Mouse (Mus musculus): ENCODE results near the gene Pafah1b1.
A peak's percentile ranks its signal among the peaks of the same experiment; 100 is the strongest.

Gene Pafah1b1

GRCm38 (mm10) chr11:74721141-74721540 lies 3.3 kb downstream of the Pafah1b1 start:
- DNase-seq (ENCODE audit: inconsistent ontology term), result no peak

GRCm38 (mm10) chr11:74720668-74721067 lies 3.8 kb downstream of the Pafah1b1 start:
- DNase-seq (ENCODE audit: inconsistent ontology term), result no peak

- peak; percentile 52 for DNase-seq (ENCODE audit: inconsistent ontology term)
Observed at GRCm38 (mm10) chr11:74715971-74716525, 8.4 kb downstream of the Pafah1b1 start.

- no peak for DNase-seq (ENCODE audit: inconsistent ontology term)
Observed at GRCm38 (mm10) chr11:74710671-74711070, 13.8 kb downstream of the Pafah1b1 start.

- no peak for DNase-seq (ENCODE audit: inconsistent ontology term)
Observed at GRCm38 (mm10) chr11:74708781-74709180, 15.7 kb downstream of the Pafah1b1 start.

GRCm38 (mm10) chr11:74704068-74704467 lies 20.4 kb downstream of the Pafah1b1 start:
- DNase-seq (ENCODE audit: inconsistent ontology term), result no peak

GRCm38 (mm10) chr11:74699505-74699904 lies 25.0 kb downstream of the Pafah1b1 start:
- no peak for DNase-seq (ENCODE audit: inconsistent ontology term)

- no peak for DNase-seq (ENCODE audit: inconsistent ontology term)
Observed at GRCm38 (mm10) chr11:74692151-74692550, 32.3 kb downstream of the Pafah1b1 start.

GRCm38 (mm10) chr11:74675156-74675555 lies 49.3 kb downstream of the Pafah1b1 start:
- DNase-seq (ENCODE audit: inconsistent ontology term), result no peak

- DNase-seq (ENCODE audit: inconsistent ontology term), result no peak
Observed at GRCm38 (mm10) chr11:74674713-74675112, 49.8 kb downstream of the Pafah1b1 start.

- DNase-seq (ENCODE audit: inconsistent ontology term), result no peak
Observed at GRCm38 (mm10) chr11:74673561-74673960, 50.9 kb downstream of the Pafah1b1 start.

- DNase-seq (ENCODE audit: inconsistent ontology term), result no peak
Observed at GRCm38 (mm10) chr11:74672901-74673513, 51.5 kb downstream of the Pafah1b1 start.

- no peak for DNase-seq (ENCODE audit: inconsistent ontology term)
Observed at GRCm38 (mm10) chr11:74671839-74672238, 52.6 kb downstream of the Pafah1b1 start.

GRCm38 (mm10) chr11:74671013-74671412 lies 53.5 kb downstream of the Pafah1b1 start:
- DNase-seq (ENCODE audit: inconsistent ontology term), result no peak

GRCm38 (mm10) chr11:74670151-74670550 lies 54.3 kb downstream of the Pafah1b1 start:
- DNase-seq (ENCODE audit: inconsistent ontology term), result no peak

GRCm38 (mm10) chr11:74668971-74669370 lies 55.5 kb downstream of the Pafah1b1 start:
- no peak for DNase-seq (ENCODE audit: inconsistent ontology term)

GRCm38 (mm10) chr11:74668466-74668865 lies 56.0 kb downstream of the Pafah1b1 start:
- no peak for DNase-seq (ENCODE audit: inconsistent ontology term)

GRCm38 (mm10) chr11:74667582-74668010 lies 56.9 kb downstream of the Pafah1b1 start:
- no peak for DNase-seq (ENCODE audit: inconsistent ontology term)

GRCm38 (mm10) chr11:74666776-74667581 lies 57.5 kb downstream of the Pafah1b1 start:
- DNase-seq (ENCODE audit: inconsistent ontology term), result no peak

GRCm38 (mm10) chr11:74666284-74666652 lies 58.2 kb downstream of the Pafah1b1 start:
- no peak for DNase-seq (ENCODE audit: inconsistent ontology term)

GRCm38 (mm10) chr11:74665631-74666283 lies 58.7 kb downstream of the Pafah1b1 start:
- DNase-seq (ENCODE audit: inconsistent ontology term), result no peak

- no peak for DNase-seq (ENCODE audit: inconsistent ontology term)
Observed at GRCm38 (mm10) chr11:74664906-74665305, 59.6 kb downstream of the Pafah1b1 start.

Measured in Muller cell, postnatal 12 days (primary cell).